Mouse (Mus musculus) kidney, postnatal 10 days (tissue): ENCODE measurements at regions not wholly inside any gene's neighbourhood (a gene's known extent, or its start where the extent isn't known, plus 50 kb on each side); places are given as distances from the start of the nearest gene placed in this dataset.

ENCODE experiments used
- DNase-seq: peaks from one replicate; pipeline ENCODE4 v3.0.0; 2021; ENCODE audit warnings: mixed read lengths

DNA sequence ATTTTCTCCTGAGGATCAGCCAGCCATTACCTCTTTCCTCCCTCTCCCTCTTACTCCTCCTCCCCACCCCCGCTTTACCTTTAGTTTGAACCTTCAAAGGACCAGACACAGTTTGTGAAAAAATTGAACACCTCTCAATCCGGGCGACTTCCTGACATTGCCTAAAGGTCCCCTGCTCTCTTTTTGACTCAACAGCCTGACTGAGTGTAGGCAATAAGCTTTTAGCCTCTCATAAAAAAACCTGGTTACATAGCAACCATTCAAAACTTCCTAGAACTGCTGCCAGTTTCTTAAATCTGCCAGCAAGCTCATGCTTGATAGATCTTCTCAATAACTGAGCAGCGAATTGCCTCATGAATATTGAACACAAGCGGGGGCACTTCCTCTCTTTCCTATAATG is 71.7 kb downstream of the Zfp945 start:
- DNase-seq = no peak

DNA sequence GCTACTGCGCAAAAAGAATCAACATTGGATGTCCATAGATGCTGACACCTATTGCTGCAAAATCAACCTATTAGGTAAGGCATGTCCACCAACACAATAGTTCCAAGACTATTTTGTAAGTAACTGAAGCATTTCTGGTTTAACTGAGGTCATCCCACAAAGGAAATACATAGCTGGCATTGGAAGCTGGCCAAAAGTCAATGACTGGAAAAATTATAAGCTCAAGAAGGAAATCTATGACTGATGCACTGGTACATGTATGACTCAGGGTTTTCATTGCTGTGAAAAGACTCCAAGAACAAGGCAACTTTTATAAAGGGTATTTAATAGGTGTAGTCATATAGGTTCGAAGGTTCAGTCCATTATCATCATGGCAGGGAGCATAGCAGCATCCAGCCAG is 82.5 kb downstream of the Zfp945 start:
- DNase-seq = no peak

DNA sequence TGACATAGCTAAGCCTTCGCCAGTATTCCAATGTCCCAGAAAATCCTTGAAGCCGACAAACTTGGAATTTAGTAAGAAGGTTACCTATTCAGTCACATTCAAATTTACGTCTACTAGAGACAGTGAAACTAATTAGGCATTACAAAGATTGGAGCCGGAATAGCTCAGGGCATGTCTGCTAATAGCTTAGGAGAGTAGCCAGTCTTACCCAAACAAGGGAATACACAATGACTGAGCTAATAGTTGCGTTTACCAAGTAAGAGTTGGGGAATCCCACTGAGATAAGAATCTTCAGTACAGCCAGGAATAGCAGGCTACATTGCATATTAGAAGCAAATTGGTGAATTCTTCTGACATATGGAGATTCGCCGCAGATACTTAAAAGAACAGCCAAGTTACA is 121.2 kb downstream of the Zfp945 start:
- no peak for DNase-seq

DNA sequence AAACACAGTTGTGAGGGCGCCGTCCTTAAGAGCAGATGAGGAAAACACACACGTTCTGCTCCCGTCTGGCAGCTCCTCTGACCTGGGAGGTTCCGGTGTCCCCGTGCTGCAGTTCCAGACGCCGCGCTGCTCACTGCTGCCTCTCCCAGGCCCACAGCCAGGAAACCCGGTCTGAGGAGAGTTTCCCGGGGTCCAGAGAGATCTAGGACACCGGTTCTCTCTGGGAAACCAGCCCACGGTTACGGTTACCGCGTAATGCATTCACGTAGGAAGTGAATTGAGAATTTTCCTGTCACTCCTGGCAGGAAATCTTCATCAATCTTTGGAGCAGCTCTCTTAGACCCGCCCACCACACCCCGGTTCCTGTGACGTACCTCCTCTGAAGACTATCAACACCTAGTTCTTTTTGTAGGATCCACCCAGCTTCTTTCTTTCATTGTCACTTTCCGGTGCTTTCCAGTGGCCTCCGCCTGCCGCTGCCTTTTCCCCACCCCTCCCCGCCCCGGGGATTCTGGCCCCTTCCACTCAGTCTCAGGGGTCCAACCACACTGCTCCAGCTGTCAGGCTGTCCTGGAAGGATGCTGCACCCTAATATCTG is 127.3 kb downstream of the Zfp945 start:
- peak; percentile 71 for DNase-seq

DNA sequence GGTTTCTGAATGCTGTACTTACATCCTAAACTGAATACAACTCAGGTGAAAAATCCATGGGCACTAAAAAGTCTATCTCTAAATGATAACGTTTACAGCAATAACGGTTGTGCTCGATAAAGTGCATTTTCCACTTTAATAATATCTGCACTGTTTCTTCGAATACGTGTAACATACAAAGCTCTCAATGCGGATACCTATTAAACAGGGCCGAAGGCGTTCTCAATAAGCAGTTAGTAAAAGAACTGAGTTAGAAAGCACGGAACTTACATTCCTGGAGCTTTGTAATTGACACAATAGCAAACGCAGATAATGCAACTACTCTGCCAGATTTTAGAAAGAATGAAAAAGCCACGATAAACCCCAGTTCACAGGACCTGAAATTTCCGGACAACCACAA is 127.8 kb downstream of the Zfp945 start:
- no peak for DNase-seq

DNA sequence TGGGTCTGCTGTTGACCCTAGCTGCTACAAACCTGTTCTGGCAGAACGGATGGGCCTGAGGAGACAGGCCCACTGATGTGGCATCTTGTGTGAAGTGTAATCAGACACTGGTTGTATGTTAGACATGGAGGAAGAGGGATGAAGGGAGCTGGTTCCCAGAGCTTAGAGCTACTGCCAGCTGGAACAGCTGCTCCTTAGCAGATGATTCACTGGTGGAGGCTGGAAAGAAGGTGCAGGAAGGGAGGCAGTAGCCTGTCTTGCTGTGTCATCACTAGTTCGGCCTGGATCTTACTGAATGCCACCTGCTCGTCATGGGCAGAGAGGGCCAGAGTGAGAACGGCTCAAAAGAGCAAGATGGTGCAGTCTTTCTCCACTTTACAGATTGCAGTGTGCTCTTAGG is 130.6 kb downstream of the Zfp945 start:
- no peak for DNase-seq
